Mouse (Mus musculus) liver, postnatal 0 days (tissue): Measurements from ENCODE around the gene Fads3.

Experiments used
- CTCF ChIP-seq: sonication (generic); IDR thresholded peaks from 2 replicates; pipeline ENCODE4 v1.5.1; 2016; ENCODE audit warnings: antibody characterized with exemption, low read depth
- EP300 ChIP-seq: IDR thresholded peaks from 2 replicates; pipeline ENCODE4 v1.6.1; 2016; ENCODE audit warnings: antibody characterized with exemption, low read depth, mild to moderate bottlenecking

GRCm38 (mm10) chr19:10021981-10022380 lies 19.4 kb upstream of the Fads3 start:
- TF ChIP-seq CTCF (no peak), EP300 (no peak)
